Mouse (Mus musculus) CH12.LX (cell line): ENCODE measurements at regions not wholly inside any gene's neighbourhood (a gene's known extent, or its start where the extent isn't known, plus 50 kb on each side); places are given as distances from the start of the nearest gene placed in this dataset.

ENCODE experiments used
- DNase-seq: peaks from one replicate; pipeline ENCODE4 v3.0.0-alpha.2; 2013; ENCODE audit errors: extremely low read depth
- H3K27ac ChIP-seq: 2 replicates; pipeline ENCODE4 v1.5.1; 2012; ENCODE audit warnings: low read depth, mild to moderate bottlenecking, control low read depth, moderate library complexity; ENCODE audit not compliant: insufficient read depth
- H3K27me3 ChIP-seq: replicated peaks from 2 replicates; pipeline ENCODE3; 2012; ENCODE audit warnings: inconsistent platforms
- H3K36me3 ChIP-seq, 2 experiments: replicated peaks in 1 of 2; 2 replicates each; pipeline versions ENCODE3 to v1.6.1; 2012; ENCODE audit warnings: inconsistent platforms in 1 of 2, low read length in 1 of 2, mild to moderate bottlenecking in 1 of 2, mixed read lengths in 1 of 2, moderate library complexity in 1 of 2; ENCODE audit not compliant: control insufficient read depth in 1 of 2, insufficient read depth in 1 of 2
- H3K4me1 ChIP-seq, 2 experiments: 2 replicates each; pipeline ENCODE4 v1.6.1; 2012; ENCODE audit warnings: inconsistent platforms in 1 of 2, moderate library complexity in 1 of 2; ENCODE audit not compliant: insufficient read depth in 2 of 2, control insufficient read depth in 1 of 2
- H3K4me2 ChIP-seq: 2 replicates; pipeline ENCODE4 v1.6.1; 2012; ENCODE audit warnings: low read depth, mild to moderate bottlenecking, control low read depth; ENCODE audit not compliant: poor library complexity, insufficient read depth, severe bottlenecking
- H3K4me3 ChIP-seq, 3 experiments: fragments of 150-350 bp in 1 of 3; sonication (generic) in 1 of 3; replicated peaks in 1 of 3; 2 replicates each; pipeline versions ENCODE3 to v1.5.1; 2011 to 2012; ENCODE audit warnings: low read depth in 2 of 3, low read length in 2 of 3, mild to moderate bottlenecking in 2 of 3, moderate library complexity in 2 of 3, control low read depth in 1 of 3, improper control_type of control experiment in 1 of 3, inconsistent platforms in 1 of 3, mixed read lengths in 1 of 3; ENCODE audit not compliant: poor library complexity in 1 of 3
- H3K79me2 ChIP-seq: replicated peaks from 2 replicates; pipeline ENCODE4 v1.6.1; 2012; ENCODE audit warnings: mild to moderate bottlenecking, moderate library complexity; ENCODE audit not compliant: control insufficient read depth, poor library complexity, insufficient read depth, severe bottlenecking; ENCODE audit errors: extremely low read depth
- H3K9ac ChIP-seq: 2 replicates; pipeline ENCODE4 v1.6.1; 2012; ENCODE audit warnings: low read depth, mild to moderate bottlenecking, control low read depth, moderate library complexity; ENCODE audit not compliant: insufficient read depth
- H3K9me3 ChIP-seq: replicated peaks from 2 replicates; pipeline ENCODE3; 2012; ENCODE audit warnings: low read length, inconsistent platforms, mixed read lengths
- BHLHE40 ChIP-seq: IDR thresholded peaks from 2 replicates; pipeline ENCODE4 v1.6.1; 2011; ENCODE audit warnings: mild to moderate bottlenecking, low read depth, low read length, improper control_type of control experiment
- CHD1 ChIP-seq: IDR thresholded peaks from 2 replicates; pipeline ENCODE4 v1.6.1; 2012; ENCODE audit warnings: low read depth, low read length, improper control_type of control experiment, inconsistent platforms
- CHD2 ChIP-seq: IDR thresholded peaks from 2 replicates; pipeline ENCODE4 v1.6.1; 2011; ENCODE audit warnings: low read length, improper control_type of control experiment
- CTCF ChIP-seq, 2 experiments: IDR thresholded peaks in 1 of 2; conservative IDR thresholded peaks in 1 of 2; 2 replicates each; pipeline ENCODE4 v1.5.1; 2011 to 2012; ENCODE audit warnings: low read depth in 2 of 2, low read length in 2 of 2, improper control_type of control experiment in 1 of 2, inconsistent platforms in 1 of 2, mild to moderate bottlenecking in 1 of 2, moderate library complexity in 1 of 2
- ELF1 ChIP-seq: IDR thresholded peaks from 2 replicates; pipeline ENCODE4 v1.6.1; 2014; ENCODE audit warnings: low read depth, mild to moderate bottlenecking, inconsistent platforms, low read length, improper control_type of control experiment
- HCFC1 ChIP-seq: IDR thresholded peaks from 2 replicates; pipeline ENCODE4 v1.6.1; 2012; ENCODE audit warnings: low read depth, mild to moderate bottlenecking, inconsistent platforms, low read length, improper control_type of control experiment
- JUN ChIP-seq: IDR thresholded peaks from 2 replicates; pipeline ENCODE4 v1.6.1; 2011; ENCODE audit warnings: low read depth, mild to moderate bottlenecking, low read length, improper control_type of control experiment, moderate library complexity; ENCODE audit not compliant: insufficient read depth
- MAFK ChIP-seq: IDR thresholded peaks from 2 replicates; pipeline ENCODE4 v1.6.1; 2011; ENCODE audit warnings: low read length, improper control_type of control experiment; ENCODE audit not compliant: insufficient replicate concordance
- MAZ ChIP-seq: IDR thresholded peaks from 2 replicates; pipeline ENCODE4 v1.6.1; 2012; ENCODE audit warnings: low read depth, mild to moderate bottlenecking, inconsistent platforms, low read length, improper control_type of control experiment, moderate library complexity
- MYC ChIP-seq: IDR thresholded peaks from 2 replicates; pipeline ENCODE4 v1.6.1; 2011; ENCODE audit warnings: low read depth, mild to moderate bottlenecking, improper control_type of control experiment, low read length
- NELFE ChIP-seq: IDR thresholded peaks from 2 replicates; pipeline ENCODE4 v1.6.1; 2011; ENCODE audit warnings: low read depth, low read length, improper control_type of control experiment
- NRF1 ChIP-seq: IDR thresholded peaks from 2 replicates; pipeline ENCODE4 v1.6.1; 2014; ENCODE audit warnings: low read depth, mild to moderate bottlenecking, inconsistent platforms, low read length, improper control_type of control experiment, moderate library complexity
- POLR2A ChIP-seq: IDR thresholded peaks from 2 replicates; pipeline ENCODE4 v1.6.1; 2011; ENCODE audit warnings: low read depth, mild to moderate bottlenecking, improper control_type of control experiment, low read length
- POLR2AphosphoS2 ChIP-seq: IDR thresholded peaks from 2 replicates; pipeline ENCODE4 v1.6.1; 2011; ENCODE audit warnings: low read depth, low read length, improper control_type of control experiment
- RAD21 ChIP-seq: IDR thresholded peaks from 2 replicates; pipeline ENCODE4 v1.6.1; 2011; ENCODE audit warnings: low read depth, mild to moderate bottlenecking, low read length, improper control_type of control experiment, moderate library complexity
- SIN3A ChIP-seq: IDR thresholded peaks from 2 replicates; pipeline ENCODE4 v1.6.1; 2012; ENCODE audit warnings: low read length, improper control_type of control experiment, inconsistent platforms
- UBTF ChIP-seq: IDR thresholded peaks from 2 replicates; pipeline ENCODE4 v1.6.1; 2012; ENCODE audit warnings: low read depth, mild to moderate bottlenecking, inconsistent platforms, low read length, improper control_type of control experiment, moderate library complexity
- USF1 ChIP-seq: IDR thresholded peaks from 2 replicates; pipeline ENCODE4 v1.6.1; 2014; ENCODE audit warnings: low read depth, mild to moderate bottlenecking, inconsistent platforms, low read length, improper control_type of control experiment
- USF2 ChIP-seq: conservative IDR thresholded peaks from 2 replicates; pipeline ENCODE4 v1.6.1; 2011; ENCODE audit warnings: low read depth, low read length, improper control_type of control experiment
- ZC3H11A ChIP-seq: IDR thresholded peaks from 2 replicates; pipeline ENCODE4 v1.6.1; 2012; ENCODE audit warnings: low read depth, mild to moderate bottlenecking, inconsistent platforms, low read length, improper control_type of control experiment
- ZKSCAN1 ChIP-seq: IDR thresholded peaks from 2 replicates; pipeline ENCODE4 v1.6.1; 2012; ENCODE audit warnings: low read depth, inconsistent platforms, low read length, improper control_type of control experiment, borderline replicate concordance
- ZNF384 ChIP-seq: IDR thresholded peaks from 2 replicates; pipeline ENCODE4 v1.6.1; 2012; ENCODE audit warnings: low read depth, low read length, improper control_type of control experiment, inconsistent platforms
- dilution Hi-C: fragments of 300-500 bp; cut with MboI; formaldehyde crosslinking; loops from 2 replicates; pipeline ENCODE4 v1.14.3; 2020; ENCODE audit warnings: low sequenced_read_pairs; ENCODE audit not compliant: extremely low pct_unique_long_range_greater_than_20kb, extremely low pct_ligation_motif_present
- in situ Hi-C: fragments of 300-500 bp; cut with MboI; formaldehyde crosslinking; loops from 3 replicates; pipeline ENCODE4 v1.14.3; 2019; ENCODE audit warnings: low sequenced_read_pairs, low pct_ligation_motif_present, low pct_unique_long_range_greater_than_20kb, mixed read lengths

- H3K9ac ChIP-seq, result no peak overlapping the region
- H3K79me2 ChIP-seq, result no peaks in the 10 kb centered on the region
- dilution Hi-C loops (no loop called here), in situ Hi-C loops (no loop called here)
- no peak for DNase-seq
- TF ChIP-seq NELFE, result no peak
- no peak for TF ChIP-seq USF1
- no peak for TF ChIP-seq POLR2A
- no peak for TF ChIP-seq HCFC1
- no peak for TF ChIP-seq MYC
- H3K9me3 ChIP-seq, result no peaks in the 10 kb centered on the region
- H3K27ac ChIP-seq, result no peak overlapping the region
- H3K4me3 ChIP-seq, result no peak overlapping the region
- no peaks in the 10 kb centered on the region for H3K36me3 ChIP-seq
- no peaks in the 10 kb centered on the region for H3K4me1 ChIP-seq
- no peaks in the 10 kb centered on the region for H3K27me3 ChIP-seq
- no peak overlapping the region for H3K4me2 ChIP-seq
These were observed 454.8 kb upstream of the Jmjd1c start for GRCm38 (mm10) chr10:66640890-66641847.

GRCm38 (mm10) chr10:66641966-66642365 lies 454.0 kb upstream of the Jmjd1c start:
- no peak for DNase-seq
- Histone ChIP-seq H3K79me2 (no peaks in the 10 kb centered on the region), H3K4me2 (no peak overlapping the region)
- in situ Hi-C loops, result no loop called here
- TF ChIP-seq CHD2 (no peak), MAZ (no peak), SIN3A (no peak), MYC (no peak), RAD21 (no peak), BHLHE40 (no peak), MAFK (no peak), ZC3H11A (no peak), USF1 (no peak), UBTF (no peak), JUN (no peak), POLR2AphosphoS2 (no peak), USF2 (no peak), ZNF384 (no peak), CHD1 (no peak), NRF1 (no peak), ELF1 (no peak), ZKSCAN1 (no peak), CTCF (conservative IDR thresholded peaks at IDR 0.05 in 1 of 2, IDR thresholded peaks at IDR 0.05 in 1 of 2; ENCODE audit: low read depth in 2 of 2, low read length in 2 of 2) (no peak)
- TF ChIP-seq, all 38 proteins: peak for 0
- H3K9ac ChIP-seq, result no peak overlapping the region
- no peak overlapping the region for H3K27ac ChIP-seq
- no peaks in the 10 kb centered on the region for H3K27me3 ChIP-seq
- no peaks in the 10 kb centered on the region for H3K36me3 ChIP-seq
- H3K4me3 ChIP-seq, result no peak overlapping the region
- H3K9me3 ChIP-seq, result no peaks in the 10 kb centered on the region
- dilution Hi-C loops, result no loop called here
- no peaks in the 10 kb centered on the region for H3K4me1 ChIP-seq
